Mouse (Mus musculus) liver, embryonic 14.5 days (tissue): ENCODE data around the gene Fgf13. TPM values are rescaled to one million over a fixed set of nuclear protein-coding genes. Genes with fewer than 3 reads are reported as not detected.

Experiments used
- ATAC-seq: fragments of 200-750 bp; cut with Nextera tagmentation; 2 replicates; pipeline ENCODE4 v1.8.0; 2017; ENCODE audit warnings: moderate number of reproducible peaks, mild to moderate bottlenecking, moderate library complexity; ENCODE audit not compliant: insufficient read depth
- DNase-seq, 3 experiments: peaks; one replicate each; pipeline ENCODE4 v3.0.0-alpha.2; 2012 to 2013; ENCODE audit warnings: low read depth in 3 of 3, low spot score in 3 of 3
- H3K27ac ChIP-seq: fragments of 300-500 bp; sonication (generic); 2 replicates; pipeline ENCODE4 v1.5.1; 2014; ENCODE audit warnings: moderate library complexity, mild to moderate bottlenecking, control low read depth, inconsistent platforms
- H3K27me3 ChIP-seq: fragments of 300-500 bp; sonication (generic); 2 replicates; pipeline ENCODE4 v1.6.1; 2014; ENCODE audit warnings: mild to moderate bottlenecking, low read length, moderate library complexity; ENCODE audit not compliant: control insufficient read depth, insufficient read depth
- H3K36me3 ChIP-seq: fragments of 300-500 bp; sonication (generic); replicated peaks from 2 replicates; pipeline ENCODE4 v1.6.1; 2014; ENCODE audit warnings: low read depth; ENCODE audit not compliant: control insufficient read depth, insufficient read depth
- H3K4me1 ChIP-seq, 2 experiments: fragments of 200-500 bp in 1 of 2; fragments of 300-500 bp in 1 of 2; sonication (generic) in 1 of 2; replicated peaks; 2 replicates each; pipeline ENCODE4 v1.6.1; 2012 to 2014; ENCODE audit warnings: antibody characterized with exemption in 1 of 2, inconsistent platforms in 1 of 2, low read length in 1 of 2; ENCODE audit not compliant: control insufficient read depth in 2 of 2, insufficient read depth in 2 of 2
- H3K4me2 ChIP-seq: fragments of 300-500 bp; sonication (generic); 2 replicates; pipeline ENCODE4 v1.6.1; 2014; ENCODE audit warnings: low read depth, mild to moderate bottlenecking, control low read depth, moderate library complexity
- H3K4me3 ChIP-seq, 2 experiments: fragments of 200-500 bp in 1 of 2; fragments of 300-500 bp in 1 of 2; sonication (generic) in 1 of 2; 2 replicates each; pipeline ENCODE4 v1.5.1; 2012 to 2014; ENCODE audit warnings: low read depth in 2 of 2, low read length in 2 of 2, mild to moderate bottlenecking in 2 of 2, control low read depth in 1 of 2, inconsistent platforms in 1 of 2, moderate library complexity in 1 of 2; ENCODE audit not compliant: insufficient read depth in 1 of 2
- H3K9ac ChIP-seq: fragments of 300-500 bp; sonication (generic); replicated peaks from 2 replicates; pipeline ENCODE4 v1.6.1; 2014; ENCODE audit warnings: mild to moderate bottlenecking, control low read depth, moderate library complexity
- H3K9me3 ChIP-seq: fragments of 300-500 bp; sonication (generic); 2 replicates; pipeline ENCODE4 v1.6.1; 2016; ENCODE audit warnings: low read length, mixed read lengths; ENCODE audit not compliant: control insufficient read depth
- CTCF ChIP-seq: IDR thresholded peaks from 2 replicates; pipeline ENCODE4 v1.5.1; 2016; ENCODE audit warnings: antibody characterized with exemption, low read depth, control low read depth
- EP300 ChIP-seq: IDR thresholded peaks from 2 replicates; pipeline ENCODE4 v1.6.1; 2016; ENCODE audit warnings: antibody characterized with exemption, low read depth
- WGBS: fragments of 180-500 bp; shearing (Covaris S2); extraction: QIAGEN DNeasy Blood & Tissue Kit; methylation state at CpG from one replicate; pipeline ENCODE4 v1.1.7; 2014; ENCODE audit not compliant: insufficient replicate concordance; 5-methylcytosine and 5-hydroxymethylcytosine counted together
- polyA plus RNA-seq, 2 experiments: library from polyadenylated mRNA; depleted of rRNA in 1 of 2; stranded (reverse) in 1 of 2; unstranded in 1 of 2; fragments of >200 nt; fragmentation: Nextera tagmentation in 1 of 2; extraction: Ambion mirVana in 1 of 2; gene quantifications; 2 replicates each; pipeline versions ENCODE4 v1.2.1 to v1.2.3; 2012 to 2014

The Fgf13 gene
- polyA plus RNA-seq, 2 experiments, result 0.57 to 1.2 TPM

DNA sequence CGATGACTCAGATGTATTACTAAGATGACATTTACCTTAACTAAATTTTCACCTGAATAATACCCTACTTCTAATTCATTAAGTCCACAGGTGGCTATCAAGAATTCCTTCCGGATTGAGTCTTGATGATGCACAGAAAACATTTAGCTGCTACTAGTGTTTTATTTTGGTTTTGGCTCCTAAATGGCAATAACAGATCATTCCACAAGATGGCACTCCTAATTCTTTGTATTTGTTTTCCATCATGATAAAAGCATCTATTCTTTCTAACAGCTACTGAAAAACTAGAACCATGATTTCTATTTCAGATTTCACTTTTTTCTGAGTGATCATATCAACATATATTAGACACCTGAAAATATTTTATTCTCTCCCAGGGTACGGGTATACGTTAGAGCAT is 373.7 kb downstream of the Fgf13 start:
- Histone ChIP-seq H3K27ac (no peak overlapping the region), H3K9me3 (no peaks in the 10 kb centered on the region), H3K36me3 (no peaks in the 10 kb centered on the region), H3K27me3 (no peaks in the 10 kb centered on the region), H3K9ac (no peak overlapping the region), H3K4me2 (no peak overlapping the region), H3K4me1 (no peaks in the 10 kb centered on the region), H3K4me3 (no peak overlapping the region)
- ATAC-seq (no peak), DNase-seq (no peak)
- TF ChIP-seq CTCF, result no peak
- TF ChIP-seq EP300, result no peak
- 52% methylated on average over 4 of the region's 4 CpGs for WGBS

GRCm38 (mm10) chrX:59186922-59187321 is 380.9 kb downstream of the Fgf13 start:
- no peaks in the 10 kb centered on the region for H3K4me1 ChIP-seq
- 59% methylated on average over 4 of the region's 4 CpGs for WGBS
- no peak for ATAC-seq
- no peaks in the 10 kb centered on the region for H3K27me3 ChIP-seq
- H3K9me3 ChIP-seq, result no peaks in the 10 kb centered on the region
- no peak overlapping the region for H3K4me2 ChIP-seq
- H3K27ac ChIP-seq, result no peak overlapping the region
- no peak overlapping the region for H3K4me3 ChIP-seq
- no peaks in the 10 kb centered on the region for H3K36me3 ChIP-seq
- DNase-seq, result no peak
- TF ChIP-seq EP300, result no peak
- H3K9ac ChIP-seq, result no peak overlapping the region

GRCm38 (mm10) chrX:59182323-59182722 is 385.5 kb downstream of the Fgf13 start:
- Histone ChIP-seq H3K4me2 (no peak overlapping the region), H3K27ac (no peak overlapping the region), H3K4me1 (no peaks in the 10 kb centered on the region), H3K27me3 (no peaks in the 10 kb centered on the region), H3K9ac (no peak overlapping the region), H3K4me3 (no peak overlapping the region), H3K9me3 (no peaks in the 10 kb centered on the region), H3K36me3 (no peaks in the 10 kb centered on the region)
- 48% methylated on average over 4 of the region's 4 CpGs for WGBS
- ATAC-seq (no peak), DNase-seq (no peak)
- TF ChIP-seq CTCF (no peak), EP300 (no peak)

- H3K27ac ChIP-seq, result no peak overlapping the region
- no peak overlapping the region for H3K4me3 ChIP-seq
- no peaks in the 10 kb centered on the region for H3K4me1 ChIP-seq
- TF ChIP-seq CTCF (no peak), EP300 (no peak)
- no peak overlapping the region for H3K9ac ChIP-seq
- H3K36me3 ChIP-seq, result no peaks in the 10 kb centered on the region
- DNase-seq (no peak), ATAC-seq (no peak)
- H3K27me3 ChIP-seq, result no peaks in the 10 kb centered on the region
- 61% methylated on average over 4 of the region's 4 CpGs for WGBS
- H3K4me2 ChIP-seq, result no peak overlapping the region
- H3K9me3 ChIP-seq, result no peaks in the 10 kb centered on the region
Observed at GRCm38 (mm10) chrX:59179627-59180026, 388.2 kb downstream of the Fgf13 start.

DNA sequence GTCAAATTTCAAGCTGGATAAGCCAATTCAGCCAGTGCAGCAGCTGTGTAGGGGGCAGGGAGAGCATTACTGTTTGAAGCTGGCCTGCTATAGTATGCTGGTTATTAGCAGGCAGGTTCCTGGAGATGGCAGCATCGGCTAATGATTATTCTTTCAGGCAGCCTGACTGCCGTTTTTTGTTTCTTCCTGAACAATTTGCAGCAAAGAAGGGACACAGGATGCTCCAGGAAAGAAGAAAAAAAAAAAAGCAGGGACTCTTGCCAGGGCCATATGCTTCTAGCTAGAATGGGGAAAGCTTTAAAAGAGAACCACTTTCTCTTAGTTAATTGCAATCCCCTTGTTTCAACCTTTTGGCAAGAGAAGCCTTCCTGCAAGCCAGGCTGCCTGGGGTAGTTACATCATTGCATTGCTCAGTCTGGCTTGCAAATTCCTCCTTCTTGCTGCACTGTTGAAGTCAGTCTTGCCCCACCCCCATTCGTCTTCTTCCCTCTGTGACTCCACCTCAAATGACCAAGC is 388.7 kb downstream of the Fgf13 start:
- H3K27ac ChIP-seq, result no peak overlapping the region
- DNase-seq, result no peak
- no peaks in the 10 kb centered on the region for H3K4me1 ChIP-seq
- TF ChIP-seq CTCF (no peak), EP300 (no peak)
- WGBS, result 32% methylated on average over 3 of the region's 3 CpGs
- no peaks in the 10 kb centered on the region for H3K27me3 ChIP-seq
- H3K9ac ChIP-seq, result no peak overlapping the region
- H3K4me2 ChIP-seq, result no peak overlapping the region
- no peak for ATAC-seq
- H3K9me3 ChIP-seq, result no peaks in the 10 kb centered on the region
- H3K36me3 ChIP-seq, result no peaks in the 10 kb centered on the region
- no peak overlapping the region for H3K4me3 ChIP-seq
